Mouse (Mus musculus): ENCODE data around the gene Zmiz2.
"Not testable (repeated sequence)": the region's sequence is repeated elsewhere in the genome, so short reads cannot be mapped to it uniquely, and the experiment has no call there.

Zmiz2 gene

GRCm38 (mm10) chr11:6388726-6389413, at the start of gene Zmiz2:
TSS of gene Zmiz2 (plus strand) at chr11:6389074.
- DNase-seq = peak; percentile 98

- DNase-seq = no peak
Observed at GRCm38 (mm10) chr11:6345956-6346355, 42.9 kb upstream of the Zmiz2 start.

GRCm38 (mm10) chr11:6346966-6347365, 41.9 kb upstream of the Zmiz2 start:
- no peak for DNase-seq

- no peak for DNase-seq
Observed at GRCm38 (mm10) chr11:6348681-6349200, 40.1 kb upstream of the Zmiz2 start.

- no peak for DNase-seq
Observed at GRCm38 (mm10) chr11:6349586-6349985, 39.3 kb upstream of the Zmiz2 start.

- DNase-seq = no peak
Observed at GRCm38 (mm10) chr11:6355106-6355505, 33.8 kb upstream of the Zmiz2 start.

GRCm38 (mm10) chr11:6364581-6365275, 24.1 kb upstream of the Zmiz2 start:
- DNase-seq = no peak

- DNase-seq = peak; percentile 87
Observed at GRCm38 (mm10) chr11:6365885-6366284, 23.0 kb upstream of the Zmiz2 start.

- no peak for DNase-seq
Observed at GRCm38 (mm10) chr11:6366434-6366833, 22.4 kb upstream of the Zmiz2 start.

- no peak for DNase-seq
Observed at GRCm38 (mm10) chr11:6367156-6367555, 21.7 kb upstream of the Zmiz2 start.

- not testable (repeated sequence) for DNase-seq
Observed at GRCm38 (mm10) chr11:6367986-6368385, 20.9 kb upstream of the Zmiz2 start.

- no peak for DNase-seq
Observed at GRCm38 (mm10) chr11:6371376-6372155, 17.3 kb upstream of the Zmiz2 start.

GRCm38 (mm10) chr11:6372784-6373183, 16.1 kb upstream of the Zmiz2 start:
- DNase-seq = no peak

GRCm38 (mm10) chr11:6380916-6381315, 8.0 kb upstream of the Zmiz2 start:
- no peak for DNase-seq

- no peak for DNase-seq
Observed at GRCm38 (mm10) chr11:6388126-6388725, 648 bp upstream of the Zmiz2 start.

- peak; percentile 66 for DNase-seq
Observed at GRCm38 (mm10) chr11:6389483-6389921, 628 bp downstream of the Zmiz2 start.

GRCm38 (mm10) chr11:6390376-6391053, 1.6 kb downstream of the Zmiz2 start:
- no peak for DNase-seq

GRCm38 (mm10) chr11:6391516-6392276, 2.8 kb downstream of the Zmiz2 start:
- no peak for DNase-seq

- no peak for DNase-seq
Observed at GRCm38 (mm10) chr11:6392857-6393256, 4.0 kb downstream of the Zmiz2 start.

- DNase-seq = no peak
Observed at GRCm38 (mm10) chr11:6393866-6394265, 5.0 kb downstream of the Zmiz2 start.

- no peak for DNase-seq
Observed at GRCm38 (mm10) chr11:6395565-6395964, 6.7 kb downstream of the Zmiz2 start.

- DNase-seq = no peak
Observed at GRCm38 (mm10) chr11:6398141-6398540, 9.3 kb downstream of the Zmiz2 start.

Measured in thymus, postnatal 4 days (tissue).